Mouse (Mus musculus): ENCODE measurements around the gene Slc48a1. TPM values are rescaled to one million over a fixed set of nuclear protein-coding genes. Genes with fewer than 3 reads are reported as not detected.

Slc48a1 gene
- polyA plus RNA-seq, 1 experiment = not detected

DNA sequence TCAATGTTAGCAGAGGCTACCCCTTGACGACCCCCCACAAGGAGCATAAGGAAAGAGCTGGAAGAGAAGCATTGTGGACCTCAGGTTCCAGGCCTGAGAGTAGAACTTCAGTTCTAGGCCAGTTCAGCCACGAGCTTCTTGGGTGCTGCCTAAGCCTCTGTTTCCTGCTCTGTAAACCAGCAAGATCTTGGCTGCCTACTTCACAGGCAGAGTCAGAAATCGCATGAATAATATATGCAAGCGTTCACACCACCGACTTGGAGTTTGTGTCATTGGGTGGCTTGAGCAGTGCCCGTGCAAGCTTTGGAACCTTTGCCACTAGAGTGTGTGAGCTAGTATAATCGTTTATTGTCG, 58.6 kb downstream of the Slc48a1 start:
- 54% methylated on average over 8 of the region's 8 CpGs for WGBS
- H3K4me1 ChIP-seq (ENCODE audit: control insufficient read depth, insufficient read depth, low read length) = peaks cover 20% of the 10 kb centered on the region
- no peak overlapping the region for H3K4me3 ChIP-seq (ENCODE audit: insufficient read depth, low read depth, low read length)
- no peak overlapping the region for H3K27ac ChIP-seq (ENCODE audit: insufficient read depth, low read depth, low read length)
- TF ChIP-seq CTCF (IDR thresholded peaks at IDR 0.05; ENCODE audit: insufficient read depth, low read depth, low read length) (no peak), POLR2A (IDR thresholded peaks at IDR 0.05; ENCODE audit: insufficient read depth, low read depth, low read length) (no peak)

DNA sequence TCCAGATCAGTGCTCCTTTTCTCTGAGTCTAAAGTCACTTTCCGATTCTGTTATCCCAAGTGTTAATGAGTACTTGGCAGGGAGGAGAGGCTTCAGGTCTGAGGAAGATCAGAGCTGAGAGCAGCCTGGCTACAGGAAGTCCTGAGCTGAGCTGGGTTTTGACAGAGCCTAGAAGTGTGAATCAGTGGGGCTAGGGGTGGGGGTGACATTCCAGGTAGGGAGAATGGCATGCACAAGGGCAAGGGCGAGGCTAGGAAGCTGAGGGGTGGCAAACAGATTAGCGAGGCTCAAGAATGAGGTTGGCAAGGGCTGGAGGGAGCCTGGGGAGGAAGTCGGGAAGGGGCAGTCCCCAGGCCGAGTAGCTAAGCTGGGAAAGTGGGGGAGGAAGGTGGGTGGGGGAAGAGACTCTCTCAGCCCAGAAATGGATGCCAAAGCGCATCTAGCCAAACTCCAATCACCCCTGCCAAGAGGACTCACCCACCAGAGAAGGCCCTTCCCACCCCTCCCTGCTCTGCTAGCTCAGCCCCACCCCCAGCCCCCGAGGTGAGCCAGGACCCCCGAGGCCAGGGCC, 59.3 kb downstream of the Slc48a1 start:
- Histone ChIP-seq H3K4me3 (ENCODE audit: insufficient read depth, low read depth, low read length) (no peak overlapping the region), H3K4me1 (ENCODE audit: control insufficient read depth, insufficient read depth, low read length) (peaks cover 13% of the 10 kb centered on the region), H3K27ac (ENCODE audit: insufficient read depth, low read depth, low read length) (no peak overlapping the region; the same call in 1 of the 2 replicates)
- TF ChIP-seq CTCF (IDR thresholded peaks at IDR 0.05; ENCODE audit: insufficient read depth, low read depth, low read length) (no peak), POLR2A (IDR thresholded peaks at IDR 0.05; ENCODE audit: insufficient read depth, low read depth, low read length) (no peak)
- WGBS = 16% methylated on average over 7 of the region's 8 CpGs

DNA sequence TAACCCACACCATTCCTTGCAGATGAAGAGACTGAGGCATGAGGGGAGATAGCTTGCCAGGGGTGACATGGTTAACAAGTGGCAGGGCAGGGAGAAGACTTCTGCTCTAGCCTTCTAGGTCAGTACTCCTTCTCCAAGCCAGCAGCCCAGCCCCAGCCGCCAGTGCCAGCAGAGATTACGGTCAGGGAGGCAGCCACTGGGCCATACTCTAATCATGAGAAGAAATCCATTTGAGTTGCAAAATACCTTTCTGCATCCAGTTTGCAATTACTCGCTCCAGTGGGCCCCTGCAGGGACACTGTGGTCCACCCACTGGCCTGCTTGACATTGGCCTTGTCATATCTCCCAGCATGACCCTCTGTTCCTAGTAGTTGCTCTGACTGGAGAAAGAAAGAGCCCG, 60.1 kb downstream of the Slc48a1 start:
- Histone ChIP-seq H3K4me1 (ENCODE audit: control insufficient read depth, insufficient read depth, low read length) (peaks cover 13% of the 10 kb centered on the region), H3K27ac (ENCODE audit: insufficient read depth, low read depth, low read length) (no peak overlapping the region), H3K4me3 (ENCODE audit: insufficient read depth, low read depth, low read length) (no peak overlapping the region)
- TF ChIP-seq POLR2A (IDR thresholded peaks at IDR 0.05; ENCODE audit: insufficient read depth, low read depth, low read length) = no peak
- no peak for TF ChIP-seq CTCF (IDR thresholded peaks at IDR 0.05; ENCODE audit: insufficient read depth, low read depth, low read length)
- 74% methylated on average over 4 of the region's 4 CpGs for WGBS

DNA sequence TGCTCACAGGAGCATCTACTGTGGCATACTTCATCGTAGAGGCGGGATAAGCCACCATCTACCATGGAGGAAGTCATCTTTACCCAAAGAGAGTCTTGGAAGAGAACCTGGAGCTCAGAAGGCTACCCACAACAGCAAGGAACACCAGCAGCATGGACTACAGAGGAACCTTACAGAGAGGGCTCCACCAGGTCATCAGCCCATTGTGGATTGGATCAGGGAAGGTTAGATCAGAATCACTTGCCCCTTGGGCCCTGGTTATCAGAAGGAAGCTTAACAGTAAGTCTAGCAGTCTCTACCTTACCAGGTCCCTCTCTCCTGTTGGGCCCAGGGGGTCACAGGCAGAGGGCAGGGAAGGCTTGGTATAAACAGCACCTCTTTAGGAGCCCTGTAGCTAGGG, 60.7 kb downstream of the Slc48a1 start:
- TF ChIP-seq POLR2A (IDR thresholded peaks at IDR 0.05; ENCODE audit: insufficient read depth, low read depth, low read length) = no peak
- no peak for TF ChIP-seq CTCF (IDR thresholded peaks at IDR 0.05; ENCODE audit: insufficient read depth, low read depth, low read length)
- 98% methylated on average over 2 of the region's 2 CpGs for WGBS
- Histone ChIP-seq H3K4me1 (ENCODE audit: control insufficient read depth, insufficient read depth, low read length) (peaks cover 13% of the 10 kb centered on the region), H3K4me3 (ENCODE audit: insufficient read depth, low read depth, low read length) (no peak overlapping the region), H3K27ac (ENCODE audit: insufficient read depth, low read depth, low read length) (no peak overlapping the region)

DNA sequence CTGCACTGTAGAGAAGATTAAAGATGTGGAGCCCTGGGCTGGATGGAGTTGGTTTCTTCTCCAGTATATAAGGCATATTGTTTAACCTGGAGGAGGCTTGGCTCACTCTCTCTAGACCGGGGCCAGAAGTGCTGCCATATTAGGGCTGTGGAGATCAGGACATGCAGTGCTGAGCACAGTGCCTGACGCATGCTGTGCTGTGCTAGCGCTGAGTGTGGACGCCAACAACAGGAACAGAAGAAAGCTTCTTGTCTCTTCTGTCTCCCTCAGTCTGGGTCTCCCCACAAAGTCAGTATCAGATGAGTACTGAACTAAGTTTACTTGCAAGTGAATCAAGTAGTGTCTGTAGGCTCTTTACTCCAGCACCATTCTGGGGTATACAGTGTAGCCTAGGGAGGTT, 61.2 kb downstream of the Slc48a1 start:
- no peak for TF ChIP-seq POLR2A (IDR thresholded peaks at IDR 0.05; ENCODE audit: insufficient read depth, low read depth, low read length)
- TF ChIP-seq CTCF (IDR thresholded peaks at IDR 0.05; ENCODE audit: insufficient read depth, low read depth, low read length) = no peak
- H3K27ac ChIP-seq (ENCODE audit: insufficient read depth, low read depth, low read length) = no peak overlapping the region
- no peak overlapping the region for H3K4me3 ChIP-seq (ENCODE audit: insufficient read depth, low read depth, low read length)
- peaks cover 13% of the 10 kb centered on the region for H3K4me1 ChIP-seq (ENCODE audit: control insufficient read depth, insufficient read depth, low read length)
- 88% methylated on average over 4 of the region's 4 CpGs for WGBS

DNA sequence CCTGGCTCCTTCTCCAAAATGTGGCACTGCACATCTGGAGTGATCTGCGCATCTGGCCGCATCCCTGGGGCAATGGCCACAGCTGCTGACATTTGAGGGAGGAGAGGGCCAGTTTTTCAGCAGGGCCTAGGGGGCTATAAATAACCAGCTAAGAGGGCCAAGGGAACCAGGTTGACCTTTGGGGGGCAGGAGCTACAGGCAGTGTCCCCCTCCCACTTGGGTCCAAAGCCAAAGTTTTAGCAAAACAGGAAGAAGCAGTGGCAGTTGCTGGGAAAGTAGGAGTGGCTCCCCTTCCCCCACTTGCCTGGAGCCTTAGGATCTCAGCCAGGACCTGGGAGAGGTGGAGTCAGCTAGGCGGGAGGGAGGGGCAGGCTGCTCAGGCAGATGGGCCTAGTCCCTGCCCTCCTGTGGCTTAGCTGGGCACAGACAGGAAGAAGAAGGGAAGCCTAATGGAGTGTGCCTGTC, 61.7 kb downstream of the Slc48a1 start:
- H3K27ac ChIP-seq (ENCODE audit: insufficient read depth, low read depth, low read length) = no peak overlapping the region

DNA sequence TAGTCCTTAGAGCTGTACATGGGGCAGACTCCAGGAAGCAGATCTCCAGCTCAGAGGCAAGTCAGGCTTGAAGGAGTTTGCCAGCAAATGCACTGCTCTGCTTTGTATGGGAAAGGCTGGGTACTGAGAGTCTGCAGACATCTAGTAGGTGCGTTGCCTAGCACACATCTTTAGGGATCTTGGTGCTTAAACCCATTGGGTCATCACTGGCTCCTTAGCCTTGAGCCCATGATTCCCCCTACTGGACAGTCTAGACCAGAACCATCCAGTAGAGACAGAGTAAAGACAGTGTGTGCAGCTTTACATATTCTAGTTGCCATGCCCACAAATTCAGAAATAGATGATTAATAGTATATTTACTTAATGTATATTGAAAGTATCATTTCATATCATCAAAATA, 62.5 kb downstream of the Slc48a1 start:
- WGBS = 86% methylated on average over 1 of the region's 1 CpGs
- no peak overlapping the region for H3K27ac ChIP-seq (ENCODE audit: insufficient read depth, low read depth, low read length)
- no peak for TF ChIP-seq CTCF (IDR thresholded peaks at IDR 0.05; ENCODE audit: insufficient read depth, low read depth, low read length)
- no peak for TF ChIP-seq POLR2A (IDR thresholded peaks at IDR 0.05; ENCODE audit: insufficient read depth, low read depth, low read length)

More for the DNA sequence above, 61.7 kb downstream of the Slc48a1 start:
- TF ChIP-seq CTCF (IDR thresholded peaks at IDR 0.05; ENCODE audit: insufficient read depth, low read depth, low read length) (no peak), POLR2A (IDR thresholded peaks at IDR 0.05; ENCODE audit: insufficient read depth, low read depth, low read length) (no peak)
- peaks cover 13% of the 10 kb centered on the region for H3K4me1 ChIP-seq (ENCODE audit: control insufficient read depth, insufficient read depth, low read length)
- 67% methylated on average over 3 of the region's 3 CpGs for WGBS
- no peak overlapping the region for H3K4me3 ChIP-seq (ENCODE audit: insufficient read depth, low read depth, low read length)

DNA sequence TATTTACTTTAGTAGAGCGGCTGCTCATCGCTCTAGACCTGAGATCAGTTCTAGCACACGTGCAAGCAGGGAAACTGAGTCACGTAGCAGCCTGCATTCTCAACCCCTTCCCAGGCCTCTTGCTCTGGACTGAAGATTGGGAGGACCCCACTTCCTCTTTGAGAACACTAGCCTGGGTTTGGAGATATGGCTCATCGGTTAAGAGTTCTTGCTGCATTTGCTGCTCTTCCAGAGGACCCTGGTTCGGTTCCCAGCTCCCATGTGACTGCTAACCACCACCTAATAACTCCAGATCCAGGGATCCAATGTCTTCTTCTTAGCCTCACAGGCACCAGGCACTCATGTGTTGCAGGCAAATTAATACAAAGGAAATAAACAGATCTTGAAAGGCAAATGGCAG, 63.1 kb downstream of the Slc48a1 start:
- 93% methylated on average over 6 of the region's 6 CpGs for WGBS
- TF ChIP-seq CTCF (IDR thresholded peaks at IDR 0.05; ENCODE audit: insufficient read depth, low read depth, low read length) (no peak), POLR2A (IDR thresholded peaks at IDR 0.05; ENCODE audit: insufficient read depth, low read depth, low read length) (no peak)
- Histone ChIP-seq H3K27ac (ENCODE audit: insufficient read depth, low read depth, low read length) (no peak overlapping the region), H3K4me1 (ENCODE audit: control insufficient read depth, insufficient read depth, low read length) (peaks cover 10% of the 10 kb centered on the region), H3K4me3 (ENCODE audit: insufficient read depth, low read depth, low read length) (no peak overlapping the region)

More for the DNA sequence above, 62.5 kb downstream of the Slc48a1 start:
- Histone ChIP-seq H3K4me1 (ENCODE audit: control insufficient read depth, insufficient read depth, low read length) (peaks cover 13% of the 10 kb centered on the region), H3K4me3 (ENCODE audit: insufficient read depth, low read depth, low read length) (no peak overlapping the region)

DNA sequence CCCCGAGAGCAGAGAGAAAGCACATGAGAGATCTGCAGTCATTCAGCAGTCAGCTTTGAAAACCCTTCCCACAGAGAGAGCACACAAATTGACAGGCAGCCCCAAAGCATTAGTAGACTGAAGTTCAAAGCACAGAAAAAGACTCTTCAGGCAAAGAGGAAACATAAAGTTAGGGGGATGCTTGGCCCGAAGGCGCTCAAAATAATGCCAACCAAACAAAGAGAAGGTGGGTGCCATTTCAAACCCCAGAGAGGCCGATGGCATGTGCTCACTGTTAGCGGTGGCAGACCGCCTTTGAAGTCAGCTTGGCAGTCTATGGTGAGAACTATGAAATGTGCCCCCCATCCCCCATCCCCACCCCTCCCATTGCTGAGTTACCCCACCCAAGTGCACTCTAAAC, 63.7 kb downstream of the Slc48a1 start:
- Histone ChIP-seq H3K4me1 (ENCODE audit: control insufficient read depth, insufficient read depth, low read length) (peaks cover 10% of the 10 kb centered on the region), H3K27ac (ENCODE audit: insufficient read depth, low read depth, low read length) (no peak overlapping the region), H3K4me3 (ENCODE audit: insufficient read depth, low read depth, low read length) (no peak overlapping the region)
- TF ChIP-seq CTCF (IDR thresholded peaks at IDR 0.05; ENCODE audit: insufficient read depth, low read depth, low read length) (no peak), POLR2A (IDR thresholded peaks at IDR 0.05; ENCODE audit: insufficient read depth, low read depth, low read length) (no peak)
- 92% methylated on average over 6 of the region's 6 CpGs for WGBS

Other genes starting within 250 kb of the Slc48a1 start
- gene Rpap3, start 72.7 kb upstream of the Slc48a1 start, polyA plus RNA-seq (2012; ENCODE audit: insufficient read depth, insufficient read length, low replicate concordance, missing spikeins) = not detected in 2 replicates
- not detected in 2 replicates for gene Endou, start 47.2 kb upstream of the Slc48a1 start, polyA plus RNA-seq (2012; ENCODE audit: insufficient read depth, insufficient read length, low replicate concordance, missing spikeins)
- not detected in 2 replicates for gene Rapgef3, start 10.5 kb upstream of the Slc48a1 start, polyA plus RNA-seq (2012; ENCODE audit: insufficient read depth, insufficient read length, low replicate concordance, missing spikeins)
- 147 TPM in 1 of 2 replicates, not detected in the other for gene Hdac7, start 66.0 kb downstream of the Slc48a1 start, polyA plus RNA-seq (2012; ENCODE audit: insufficient read depth, insufficient read length, low replicate concordance, missing spikeins)
- not detected in 2 replicates for gene Vdr, start 132.1 kb downstream of the Slc48a1 start, polyA plus RNA-seq (2012; ENCODE audit: insufficient read depth, insufficient read length, low replicate concordance, missing spikeins)
- gene Tmem106c, start 185.7 kb downstream of the Slc48a1 start, polyA plus RNA-seq (2012; ENCODE audit: insufficient read depth, insufficient read length, low replicate concordance, missing spikeins) = not detected in 2 replicates
- gene Col2a1, start 226.2 kb downstream of the Slc48a1 start, polyA plus RNA-seq (2012; ENCODE audit: insufficient read depth, insufficient read length, low replicate concordance, missing spikeins) = not detected in 2 replicates